Mouse (Mus musculus) spleen, embryonic (tissue): ENCODE results near the gene Atp7b.

Experiments used
- CTCF ChIA-PET: fragments of 350-600 bp; sonication (Branson Sonifier 250); formaldehyde crosslinking; loops from one replicate; lab custom pipeline; 2022; lab: Charles Lee

Gene Atp7b

DNA sequence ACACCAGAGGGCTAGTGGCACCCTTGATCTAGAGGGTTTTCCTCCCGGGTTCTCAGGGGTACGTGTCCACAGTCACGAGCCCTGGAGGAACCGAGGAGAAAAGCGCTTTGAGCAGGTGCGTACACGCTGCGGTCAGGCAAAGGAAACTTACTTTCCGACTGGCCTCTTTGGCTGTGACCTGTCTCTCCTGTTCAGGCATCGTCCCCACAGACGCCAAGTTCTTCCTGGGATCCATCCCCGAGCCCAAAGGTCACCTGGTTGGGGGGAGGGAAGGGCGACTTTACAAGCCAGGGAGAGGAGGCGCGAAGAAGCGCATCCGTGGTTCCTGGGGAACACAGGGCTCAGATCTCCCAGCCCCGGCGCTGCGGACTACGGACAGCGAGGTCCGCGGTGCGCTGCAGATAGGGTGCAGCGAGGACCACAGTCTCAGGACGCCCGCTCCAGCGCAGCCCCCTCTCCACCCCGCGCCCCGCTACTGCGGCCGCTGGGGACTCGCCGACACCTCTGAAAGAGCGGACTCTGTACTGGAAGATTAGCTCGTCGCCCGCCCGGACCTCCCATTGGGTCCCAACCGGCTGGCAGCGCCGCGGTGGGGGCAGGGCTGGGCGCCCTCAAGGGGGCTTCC is at the start of gene Atp7b:
Gene Atp7b, minus strand, starts transcription at position 485 of the 625 bp plus-strand sequence.
- CTCF ChIA-PET = no interaction called here

DNA sequence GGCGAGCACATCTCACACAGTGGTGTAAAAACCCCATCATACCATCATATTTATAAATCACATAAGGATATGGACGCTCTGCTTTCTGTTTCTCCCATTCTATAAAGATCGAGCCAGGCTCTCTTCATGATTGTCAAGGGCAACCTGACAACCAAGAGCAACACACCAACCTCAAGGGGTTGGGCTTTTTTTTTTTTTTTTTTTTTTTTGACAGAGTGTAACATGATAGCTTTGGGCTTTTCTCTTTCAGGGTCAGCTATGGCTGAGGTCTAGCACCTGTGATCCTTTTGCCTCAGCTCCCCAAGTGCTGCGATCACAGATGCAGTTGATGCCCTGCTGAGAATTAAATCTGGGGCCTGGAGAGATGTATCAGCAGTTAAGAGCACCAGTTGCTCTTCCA is 46.9 kb upstream of the Atp7b start:
- CTCF ChIA-PET = no interaction called here

DNA sequence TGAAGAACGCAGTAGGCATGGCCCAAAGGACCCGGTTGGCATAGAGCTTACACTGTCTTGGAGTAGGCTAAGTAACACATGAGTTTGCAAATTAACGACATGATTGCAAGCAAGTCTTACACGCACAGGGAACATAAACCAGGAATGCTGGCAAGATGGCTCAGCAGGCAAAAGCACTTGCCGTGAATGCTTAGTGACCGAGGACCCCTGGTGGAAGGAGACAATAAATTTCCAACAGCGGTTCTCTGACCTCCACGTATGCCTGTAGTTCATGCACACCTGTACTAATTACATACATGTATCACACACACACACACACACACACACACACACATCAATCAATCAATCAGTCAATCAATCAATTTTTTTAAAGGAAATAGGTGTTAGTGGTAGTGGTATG is 31.5 kb upstream of the Atp7b start:
- CTCF ChIA-PET = no interaction called here

DNA sequence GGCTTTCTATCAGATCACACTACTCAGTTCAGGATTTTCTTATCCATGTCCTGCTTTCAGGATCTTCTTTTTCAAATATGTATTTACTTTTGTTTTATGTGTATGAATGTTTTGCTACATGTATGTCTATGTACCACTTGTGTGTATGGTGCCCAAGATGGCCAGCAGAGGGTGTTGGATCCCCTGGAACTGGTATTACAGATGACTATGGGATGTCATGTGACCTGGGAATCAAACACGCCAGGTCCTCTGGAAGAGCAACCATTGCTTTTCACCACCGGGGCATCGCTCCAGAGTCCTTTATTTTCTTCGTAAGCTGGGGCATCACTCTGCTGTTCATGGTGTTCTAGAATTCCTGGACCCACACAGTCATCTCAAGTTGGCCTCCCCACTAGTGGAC is 29.1 kb upstream of the Atp7b start:
- CTCF ChIA-PET = no interaction called here

DNA sequence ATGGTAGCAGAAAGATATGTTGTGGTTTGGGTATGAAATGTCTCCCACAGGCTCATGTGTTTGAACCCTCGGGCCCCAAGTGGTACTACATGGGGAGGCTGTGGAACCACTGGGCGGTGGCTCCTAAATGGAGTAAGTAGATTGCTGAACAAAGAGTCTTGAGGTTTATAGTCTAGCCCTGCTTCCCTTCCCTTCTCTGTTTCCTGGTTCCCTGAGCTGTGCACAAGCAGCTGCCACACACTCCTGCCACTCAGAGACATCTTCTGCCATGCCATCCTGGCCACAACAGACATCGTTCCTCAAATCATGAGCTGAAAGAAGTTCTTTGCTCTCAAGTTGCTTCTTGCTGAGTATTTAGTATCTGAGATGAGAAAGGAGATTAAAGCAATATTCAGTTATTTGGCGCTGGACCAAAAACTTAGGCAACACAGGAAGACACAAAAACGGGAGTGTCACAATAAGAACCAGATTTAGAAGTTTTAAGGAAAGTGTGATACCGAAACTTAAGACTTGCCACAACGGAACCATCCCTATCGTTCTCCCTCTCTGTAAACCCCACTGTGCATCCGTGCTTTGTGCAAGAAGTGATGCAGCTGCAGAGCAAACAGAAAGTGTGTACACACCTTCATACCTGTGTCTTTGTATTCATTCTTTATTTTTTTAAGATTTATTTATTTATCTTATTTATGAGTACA is 19.4 kb upstream of the Atp7b start:
- CTCF ChIA-PET = no interaction called here

DNA sequence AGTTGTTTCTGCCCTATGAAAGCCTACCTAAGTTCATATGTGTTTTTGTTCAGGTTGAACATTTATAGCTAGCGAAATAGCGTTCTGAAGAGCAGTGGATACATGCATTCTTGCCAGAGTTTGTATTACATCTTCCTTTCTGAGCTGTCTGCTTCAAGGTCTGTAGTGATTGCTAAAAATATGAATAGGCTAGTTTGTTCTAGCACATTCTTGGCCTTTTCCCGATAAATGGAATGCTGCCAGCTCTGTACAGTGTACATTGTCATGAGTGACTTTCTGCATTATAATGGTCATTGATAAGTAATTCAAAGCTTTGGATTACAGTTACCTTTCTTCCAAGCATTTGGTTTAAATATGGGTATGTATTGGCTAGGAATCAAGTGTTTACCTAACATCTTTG is 1.0 kb upstream of the Atp7b start:
- CTCF ChIA-PET = no interaction called here

DNA sequence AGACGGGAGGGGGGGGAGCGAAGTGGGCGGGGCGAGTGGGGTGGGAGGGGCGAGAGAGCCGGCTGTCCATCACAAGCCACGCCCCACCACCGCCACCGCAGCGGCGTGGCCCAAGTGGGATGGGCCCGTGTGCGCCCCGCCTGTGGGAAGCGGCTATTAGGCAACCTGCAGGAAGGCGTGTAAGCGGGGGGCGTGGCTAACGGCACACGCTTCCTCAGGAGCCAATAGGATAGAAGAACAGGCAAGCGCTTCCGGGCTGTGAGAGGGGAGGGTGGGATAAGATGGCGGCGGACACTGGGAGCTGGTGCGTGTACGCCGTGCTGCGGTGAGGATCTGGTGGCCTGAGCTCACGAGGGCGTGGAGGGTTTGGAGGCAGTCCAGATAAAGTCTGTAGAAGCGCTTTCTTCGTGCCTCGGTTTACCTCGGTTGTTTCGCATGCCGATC is 363 bp upstream of the Atp7b start, which contains the start of gene Alg11:
Gene Alg11, plus strand, starts transcription at position 276 of the 444 bp plus-strand sequence.
- CTCF ChIA-PET = no interaction called here

DNA sequence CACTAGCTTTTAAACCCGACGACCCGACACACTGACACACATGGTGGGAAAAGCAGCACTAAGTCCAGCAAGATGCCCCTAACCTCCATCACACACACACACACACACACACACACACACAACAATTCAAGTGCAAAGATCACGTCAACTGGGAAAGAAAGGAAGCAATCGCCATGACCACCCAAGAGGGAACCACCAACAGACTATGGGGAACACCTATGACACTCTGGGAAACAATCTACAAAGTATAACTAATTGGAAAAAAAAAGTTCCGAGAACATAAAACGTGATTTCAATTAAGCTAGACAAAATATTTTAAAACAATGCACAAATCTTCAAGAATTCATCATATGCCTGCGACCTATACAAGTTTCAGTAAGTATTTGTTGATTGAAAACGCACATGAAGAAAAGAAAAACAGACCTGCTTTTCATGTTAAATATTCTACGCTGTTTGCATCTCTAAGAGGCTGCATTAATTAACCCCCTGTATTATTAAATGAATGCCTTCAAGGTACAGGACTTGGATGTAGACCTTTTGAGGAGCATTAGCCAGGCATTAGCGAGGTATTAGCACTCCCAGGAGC is 859 bp downstream of the Atp7b start:
- CTCF ChIA-PET = no interaction called here

DNA sequence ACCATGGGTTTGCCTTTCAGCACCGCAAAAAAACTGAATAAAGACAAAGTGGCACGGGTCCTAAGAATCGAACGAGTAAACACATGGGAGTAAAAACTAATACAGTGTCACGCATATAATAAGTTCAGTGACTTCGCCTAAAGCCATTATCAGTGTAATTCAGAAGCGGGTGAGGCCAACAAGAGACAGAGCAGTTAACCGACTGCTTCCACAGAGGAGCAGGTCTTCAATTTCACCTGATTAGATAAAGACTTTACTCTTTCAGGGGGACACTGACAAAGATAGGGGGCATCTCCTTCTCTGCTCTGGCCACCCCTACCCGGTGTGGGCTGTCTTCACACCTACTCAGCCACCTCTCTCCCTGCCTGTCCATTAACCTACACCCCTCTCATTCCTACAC is 1.7 kb downstream of the Atp7b start:
- CTCF ChIA-PET = interaction anchor here (0.7 kb wide), 1 partner anchor 9 kb away, joined by 4 read pairs; no protein-coding TSS in a partner anchor

DNA sequence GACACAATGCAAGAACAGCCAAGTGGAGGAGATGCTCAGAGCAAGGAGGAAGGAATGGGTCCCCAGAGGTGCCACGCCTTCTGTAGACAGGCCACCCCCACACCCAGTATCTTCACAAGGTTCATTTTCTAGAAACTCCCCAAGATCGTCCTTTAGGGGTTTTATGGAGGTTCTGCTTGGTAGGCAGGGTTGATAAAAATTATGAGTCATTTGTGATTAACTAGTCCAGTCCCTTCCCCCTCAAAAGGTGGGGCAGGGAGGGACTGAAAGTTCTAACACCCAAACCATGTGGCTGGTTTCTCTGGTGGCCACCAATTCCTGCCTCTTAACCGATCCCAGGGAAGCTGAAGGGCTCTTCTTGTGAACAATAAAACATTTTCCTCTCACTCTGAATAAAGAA is 3.3 kb downstream of the Atp7b start:
- CTCF ChIA-PET = no interaction called here

DNA sequence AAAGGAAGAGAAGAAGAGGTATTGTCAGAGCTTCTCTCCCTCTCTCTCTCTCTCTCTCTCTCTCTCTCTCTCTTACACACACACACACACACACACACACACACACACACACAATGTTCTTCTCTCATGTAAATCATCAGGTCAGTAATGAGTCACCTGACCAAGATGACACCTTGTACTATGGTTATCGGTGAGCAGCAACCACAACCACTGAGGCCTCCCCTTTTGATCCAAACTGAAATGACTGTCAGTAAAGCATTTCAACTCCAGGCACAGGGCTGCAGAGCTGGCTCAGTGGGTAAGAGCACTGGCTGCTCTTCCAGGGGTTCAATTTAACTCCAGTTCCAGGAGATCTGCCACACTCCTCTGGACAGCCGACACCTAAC is 4.6 kb downstream of the Atp7b start:
- CTCF ChIA-PET = no interaction called here

DNA sequence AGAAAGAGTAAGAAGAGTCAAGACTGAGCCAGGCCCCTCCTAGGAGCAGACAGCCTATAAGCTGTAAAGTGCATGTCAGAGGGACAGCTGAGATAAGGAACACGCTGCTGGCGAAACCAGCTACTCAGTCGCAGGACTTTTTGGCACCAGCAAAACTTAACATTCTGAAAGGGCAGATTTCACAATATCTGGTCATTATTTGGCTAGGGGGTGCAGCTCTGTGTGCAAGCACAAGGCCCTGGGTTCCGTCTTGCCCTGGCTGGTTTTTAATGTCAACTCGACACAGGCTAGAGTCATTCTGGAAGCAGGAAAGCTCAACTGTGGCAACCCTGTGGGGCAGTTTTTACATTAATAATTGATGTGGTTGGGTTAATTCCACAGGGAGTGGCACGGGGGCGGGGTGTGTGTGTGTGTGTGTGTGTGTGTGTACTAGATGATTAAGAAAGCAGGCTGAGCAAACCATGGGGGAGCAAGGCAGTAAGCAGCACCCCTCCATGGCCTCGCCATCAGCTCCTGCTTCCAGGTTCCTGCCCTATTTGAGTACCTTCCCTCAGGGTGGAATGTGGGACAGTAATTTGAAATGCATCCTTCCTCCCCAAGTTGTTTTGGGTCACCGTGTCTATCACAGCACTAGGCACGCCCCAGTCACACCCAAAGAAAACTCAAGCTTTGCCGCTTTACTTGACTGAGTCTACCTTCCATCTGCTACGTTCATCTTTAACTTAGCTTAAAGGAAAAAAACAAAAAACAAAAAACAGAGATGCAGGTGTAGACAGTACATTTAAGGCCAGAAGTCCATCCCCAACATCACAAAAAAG is 5.2 kb downstream of the Atp7b start:
- CTCF ChIA-PET = no interaction called here

DNA sequence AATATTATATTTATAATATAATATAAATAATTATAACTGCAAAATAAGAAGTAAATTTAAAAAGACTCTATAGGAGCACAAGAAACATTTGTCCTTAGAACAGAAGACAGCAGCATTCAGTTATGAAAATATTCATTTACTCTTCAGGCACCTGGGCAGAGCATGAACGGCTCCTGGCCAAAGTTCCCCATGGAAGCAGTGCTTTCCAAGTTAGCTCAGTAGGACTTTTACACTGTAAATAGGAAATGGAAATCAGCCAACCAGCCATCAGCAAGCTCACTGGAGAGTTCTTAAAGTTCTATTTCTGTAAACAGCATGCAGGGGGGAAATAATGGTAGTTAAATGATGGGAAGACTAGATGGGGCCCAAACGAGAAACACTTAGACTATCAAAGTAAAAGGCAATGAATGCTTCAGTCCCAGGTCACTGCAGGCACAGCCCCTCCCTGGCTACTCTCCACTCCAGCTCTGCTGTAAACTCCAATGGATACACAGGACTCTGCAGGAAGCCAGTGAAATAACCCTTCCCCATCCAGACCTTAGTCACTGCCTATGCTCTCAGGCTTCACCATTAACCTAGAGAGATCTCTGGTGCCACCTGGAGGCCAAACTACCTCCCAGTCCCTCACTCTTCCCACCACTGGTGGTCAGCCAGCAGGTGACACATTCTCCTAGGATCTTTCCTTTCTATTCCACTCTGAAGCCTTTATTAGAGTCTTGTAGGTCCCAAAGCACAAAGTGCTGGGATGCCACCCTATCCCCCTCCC is 12.2 kb downstream of the Atp7b start:
- CTCF ChIA-PET = no interaction called here

DNA sequence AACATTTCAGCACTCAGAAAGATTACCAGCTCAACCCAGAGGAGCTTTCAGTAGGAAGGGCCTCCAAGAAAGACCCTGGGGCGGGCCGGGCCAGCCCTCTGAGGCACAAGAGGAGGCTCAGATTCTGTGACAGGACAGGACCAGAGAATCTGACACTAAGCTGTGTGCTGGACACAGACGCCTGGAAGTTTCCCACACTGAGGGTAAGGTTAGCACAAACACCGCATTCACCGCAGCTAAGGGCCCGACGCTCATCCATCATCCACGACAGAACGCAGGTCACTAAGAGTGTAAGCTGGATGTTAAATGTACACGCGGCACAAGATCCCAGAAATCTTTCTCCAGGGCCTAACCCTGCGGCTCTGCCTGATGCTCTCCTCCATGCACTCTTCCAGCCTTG is 16.4 kb downstream of the Atp7b start:
- CTCF ChIA-PET = no interaction called here

DNA sequence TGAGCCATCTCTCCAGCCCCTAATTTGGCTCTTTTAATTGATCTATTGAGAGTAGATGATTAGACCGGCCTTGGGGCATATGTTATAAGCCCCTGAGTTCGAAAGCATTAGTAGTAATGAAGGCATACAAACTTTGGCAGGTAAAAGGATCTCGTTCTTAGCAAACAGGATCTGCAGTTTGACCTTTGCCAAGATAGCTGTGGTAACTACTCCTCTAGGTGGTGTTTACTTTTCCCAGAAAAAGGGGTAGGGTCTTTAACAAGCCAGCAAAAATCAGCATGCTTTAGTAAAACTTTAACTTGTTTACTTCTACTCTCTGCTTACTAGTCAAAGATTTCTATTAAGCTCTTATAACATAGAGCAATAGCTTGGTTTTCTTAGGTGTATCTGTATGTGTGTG is 17.6 kb downstream of the Atp7b start:
- CTCF ChIA-PET = no interaction called here

DNA sequence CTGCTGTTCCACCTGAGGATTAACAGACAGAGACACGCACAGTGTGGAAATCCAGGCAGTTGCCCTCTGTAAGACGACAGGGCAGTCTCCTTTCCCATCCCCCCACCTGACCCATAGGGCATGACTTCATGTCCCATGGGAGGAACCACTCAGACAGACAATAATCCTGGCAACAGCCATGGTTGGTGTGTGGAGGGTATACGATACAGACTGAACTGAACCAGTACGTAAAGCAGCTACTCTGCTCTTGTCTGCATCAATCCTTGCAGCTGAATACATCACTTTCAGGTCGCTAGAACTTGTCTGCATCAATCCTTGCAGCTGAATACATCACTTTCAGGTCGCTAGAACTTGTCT is 20.0 kb downstream of the Atp7b start:
- CTCF ChIA-PET = no interaction called here

DNA sequence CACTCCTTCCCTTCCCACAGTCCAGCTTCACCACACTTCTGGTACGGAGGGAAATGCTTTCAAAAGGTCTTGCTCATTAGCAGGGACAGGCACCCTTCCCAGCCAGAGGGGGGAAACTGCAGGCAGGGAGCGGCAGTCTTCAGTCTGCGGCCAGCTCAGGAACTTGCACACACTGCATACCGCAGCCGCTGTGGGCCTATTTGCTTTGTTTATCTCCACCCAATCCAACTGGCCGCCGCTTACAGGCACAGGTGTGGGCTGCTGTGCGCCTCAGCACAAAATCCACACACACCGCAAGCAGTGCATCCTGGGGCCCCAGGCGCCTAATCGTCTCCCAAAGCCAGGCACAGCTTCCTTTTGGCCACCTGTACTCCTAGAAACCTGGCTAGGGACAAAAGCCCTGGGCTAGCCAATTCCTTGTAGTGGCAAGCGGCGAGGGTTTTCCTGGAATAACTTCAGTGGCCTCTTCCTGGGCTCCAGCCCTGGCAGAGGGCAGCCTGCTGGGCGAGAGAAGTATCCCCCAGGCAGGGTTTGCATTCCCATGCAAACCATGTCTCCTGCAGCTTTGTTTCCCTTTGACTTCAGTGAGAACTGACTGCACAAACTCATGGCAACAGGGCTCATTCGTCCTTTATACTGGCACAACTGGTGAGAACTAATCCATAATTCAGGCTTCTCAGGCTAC is 20.5 kb downstream of the Atp7b start:
- CTCF ChIA-PET = no interaction called here

DNA sequence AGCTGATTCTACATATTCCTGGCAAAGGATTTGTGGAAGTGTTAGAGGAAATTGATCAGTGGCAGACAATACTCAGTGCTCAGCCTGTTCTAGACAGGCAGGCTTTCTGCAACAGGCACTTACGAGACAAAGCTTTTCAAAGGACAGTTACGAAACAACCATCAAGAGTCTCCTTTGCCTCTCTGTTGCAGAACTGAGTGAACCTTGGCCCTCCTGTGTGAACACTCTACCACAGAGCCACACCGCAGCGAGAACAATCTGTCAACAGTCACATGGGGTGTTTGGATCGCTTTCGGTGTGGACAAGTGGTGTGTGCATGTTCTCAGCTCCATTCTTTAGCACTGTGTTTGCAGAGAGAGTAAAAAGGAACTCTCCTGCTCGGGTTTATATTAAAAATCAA is 23.1 kb downstream of the Atp7b start:
- CTCF ChIA-PET = no interaction called here

DNA sequence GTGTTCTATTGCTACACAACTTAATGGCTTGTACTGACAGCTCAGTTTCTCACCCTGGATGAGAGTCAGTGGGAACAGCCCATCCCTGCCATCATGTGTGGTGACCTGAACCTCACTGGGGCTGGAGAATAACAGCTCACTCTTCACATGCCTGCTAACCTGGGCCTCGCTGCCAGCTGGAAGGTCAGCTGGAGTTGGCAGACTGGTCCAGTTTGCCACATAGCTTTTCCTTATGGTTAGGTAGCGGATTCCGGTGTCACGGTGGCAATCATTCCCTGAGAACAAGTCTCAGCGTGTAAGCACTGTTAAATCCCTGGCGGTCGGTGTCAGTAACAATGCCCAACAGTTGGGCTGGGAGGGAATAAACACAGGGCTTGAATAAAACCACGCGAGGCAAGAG is 24.0 kb downstream of the Atp7b start:
- CTCF ChIA-PET = no interaction called here

DNA sequence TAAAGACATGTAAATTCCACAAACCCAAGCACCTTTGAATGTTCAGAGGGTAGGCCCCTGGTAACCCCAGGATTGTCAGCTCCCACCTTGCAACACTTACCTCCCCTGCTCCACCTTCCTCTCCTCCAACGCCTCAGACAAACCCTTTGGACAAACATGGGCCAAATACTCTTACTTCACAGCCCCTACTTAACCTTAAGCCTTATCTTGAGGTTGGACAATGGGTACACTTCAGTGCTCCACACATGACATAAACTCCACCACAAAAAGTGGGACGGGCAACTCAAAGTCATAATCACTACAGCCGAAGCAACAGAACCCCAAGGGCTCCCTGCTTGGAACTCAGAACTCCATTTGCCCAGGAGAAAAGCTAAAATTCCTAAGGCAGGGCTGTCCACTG is 29.1 kb downstream of the Atp7b start:
- CTCF ChIA-PET = no interaction called here

DNA sequence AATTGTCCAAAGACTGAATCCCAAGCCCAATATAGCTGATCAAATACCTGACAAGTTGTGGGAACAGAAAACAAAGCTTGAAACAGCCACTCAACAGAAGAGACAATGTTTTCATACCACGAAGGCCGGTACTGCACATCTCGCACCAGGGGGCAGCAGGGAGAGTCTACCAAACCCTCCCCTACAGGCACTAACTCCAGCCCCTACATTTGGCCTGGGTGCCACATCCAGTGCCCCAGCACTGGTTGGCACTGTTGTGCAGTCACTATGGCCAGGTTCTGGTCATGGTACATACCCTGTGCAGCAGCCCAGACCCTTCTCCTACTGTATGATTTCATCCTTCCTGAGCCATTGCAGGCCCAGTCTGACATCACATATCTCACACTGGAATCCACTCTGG is 31.1 kb downstream of the Atp7b start:
- CTCF ChIA-PET = interaction anchor here (0.7 kb wide), 1 partner anchor 34 kb away, joined by 3 read pairs; no protein-coding TSS in a partner anchor
